Mouse (Mus musculus) liver, adult 10 weeks (tissue): ENCODE results near the gene Gm21637. TPM values are rescaled to one million over a fixed set of nuclear protein-coding genes. Genes with fewer than 3 reads are reported as not detected.

Experiments
- polyA plus RNA-seq: library from polyadenylated mRNA; stranded (reverse); fragments of 350-450 nt; fragmentation: Illumina TruSeq; extraction: RNeasy Lipid Tissue Mini Kit (QIAGEN cat#74804); gene quantifications from one replicate; pipeline ENCODE4 v1.2.3, GENCODE M21; 2014; ENCODE audit warnings: low read depth, low replicate concordance

Gene Gm21637
- polyA plus RNA-seq, result not detected

DNA sequence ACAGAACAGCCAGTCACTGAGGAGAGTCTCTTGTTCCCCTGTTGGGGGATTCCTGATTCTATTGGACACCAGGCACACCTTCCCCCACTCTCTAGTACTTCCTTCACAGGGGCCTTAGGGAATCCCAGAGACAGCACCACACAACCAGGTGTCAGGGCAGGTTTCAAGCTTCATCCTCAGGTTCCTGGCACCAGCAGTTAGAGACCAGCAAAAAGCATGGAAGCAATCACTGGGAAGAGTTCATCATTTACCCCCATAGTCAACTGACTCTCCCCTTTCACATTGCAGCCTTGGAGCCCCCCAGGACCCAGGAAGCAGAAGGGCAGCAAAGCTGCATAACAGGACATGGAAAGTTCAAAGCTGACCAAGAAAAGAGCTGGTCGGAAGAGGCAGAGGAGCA is at the start of gene Gm21637:
Gene Gm21637 (plus strand): TSS at position 301 of the 400 bp plus-strand sequence.

Other genes with a start within 250 kb of the Gm21637 start
- gene Btbd35f25, start 244.9 kb upstream of the Gm21637 start, polyA plus RNA-seq, result not detected
- not detected for gene Btbd35f22, start 85.8 kb downstream of the Gm21637 start, polyA plus RNA-seq